Mouse (Mus musculus): ENCODE results near the gene Spg11. TPM values are rescaled to one million over a fixed set of nuclear protein-coding genes. Genes with fewer than 3 reads are reported as not detected.

Spg11 gene
- polyA plus RNA-seq (2017; shearing (Covaris generic)), result 21.3 TPM

GRCm38 (mm10) chr2:122117961-122118958 lies at the start of gene Spg11:
Spg11 (minus strand) TSS chr2:122118386.

GRCm38 (mm10) chr2:122160680-122161079 lies 42.5 kb upstream of the Spg11 start, which contains the start of gene Trim69:
Trim69 (plus strand) TSS chr2:122160700.

GRCm38 (mm10) chr2:122147508-122148241 lies 29.5 kb upstream of the Spg11 start, which contains the start of gene B2m:
B2m (plus strand) TSS chr2:122147686.

GRCm38 (mm10) chr2:122027862-122028755 lies 90.1 kb downstream of the Spg11 start, which contains the start of gene Eif3j1:
Eif3j1 (plus strand) TSS chr2:122028546.

Other genes with a start within 250 kb of the Spg11 start
- gene Ctdspl2, start 162.4 kb downstream of the Spg11 start, polyA plus RNA-seq (2017; shearing (Covaris generic)), result 69.4 TPM
- not detected for gene Mageb3, start 162.3 kb downstream of the Spg11 start, polyA plus RNA-seq (2017; shearing (Covaris generic))
- 4.9 TPM for gene Eif3j1, start 89.8 kb downstream of the Spg11 start, polyA plus RNA-seq (2017; shearing (Covaris generic))
- 9,808 TPM for gene B2m, start 29.3 kb upstream of the Spg11 start, polyA plus RNA-seq (2017; shearing (Covaris generic))
- gene Trim69, start 42.3 kb upstream of the Spg11 start, polyA plus RNA-seq (2017; shearing (Covaris generic)), result 0.51 TPM
- gene Patl2, start 67.8 kb upstream of the Spg11 start, polyA plus RNA-seq (2017; shearing (Covaris generic)), result 1.1 TPM
- gene Terb2, start 67.9 kb upstream of the Spg11 start, polyA plus RNA-seq (2017; shearing (Covaris generic)), result not detected
- 4.8 TPM for gene Sord, start 116.4 kb upstream of the Spg11 start, polyA plus RNA-seq (2017; shearing (Covaris generic))
- not detected for gene Duox2, start 180.1 kb upstream of the Spg11 start, polyA plus RNA-seq (2017; shearing (Covaris generic))
- not detected for gene Duoxa2, start 180.5 kb upstream of the Spg11 start, polyA plus RNA-seq (2017; shearing (Covaris generic))
- not detected for gene Duoxa1, start 195.3 kb upstream of the Spg11 start, polyA plus RNA-seq (2017; shearing (Covaris generic))
- not detected for gene Duox1, start 197.3 kb upstream of the Spg11 start, polyA plus RNA-seq (2017; shearing (Covaris generic))